Mouse (Mus musculus) intestine, embryonic 14.5 days (tissue): ENCODE results near the gene Cstf3. TPM values are rescaled to one million over a fixed set of nuclear protein-coding genes. Genes with fewer than 3 reads are reported as not detected.

ENCODE experiments used
- ATAC-seq: fragments of 200-750 bp; cut with Nextera tagmentation; replicated peaks from 2 replicates; pipeline ENCODE4 v1.8.0; 2017; ENCODE audit warnings: low read depth, moderate number of reproducible peaks, moderate TSS enrichment, moderate library complexity; ENCODE audit not compliant: low FRiP score, low TSS enrichment
- DNase-seq: peaks from one replicate; pipeline ENCODE4 v3.0.0-alpha.2; 2018; ENCODE audit warnings: low spot score
- H3K27ac ChIP-seq: fragments of 300-500 bp; sonication (generic); 2 replicates; pipeline ENCODE4 v1.5.1; 2014; ENCODE audit warnings: low read depth, mild to moderate bottlenecking, control low read depth
- H3K27me3 ChIP-seq: fragments of 300-500 bp; sonication (generic); replicated peaks from 2 replicates; pipeline ENCODE4 v1.6.1; 2014; ENCODE audit warnings: low read length, control low read depth; ENCODE audit not compliant: control insufficient read depth, insufficient read depth
- H3K36me3 ChIP-seq: fragments of 300-500 bp; sonication (generic); 2 replicates; pipeline ENCODE4 v1.6.1; 2014; ENCODE audit warnings: low read length, control low read depth; ENCODE audit not compliant: control insufficient read depth, insufficient read depth
- H3K4me1 ChIP-seq: fragments of 300-500 bp; sonication (generic); replicated peaks from 2 replicates; pipeline ENCODE4 v1.6.1; 2014; ENCODE audit warnings: low read length, control low read depth, mixed read lengths; ENCODE audit not compliant: control insufficient read depth, insufficient read depth
- H3K4me2 ChIP-seq: fragments of 300-500 bp; sonication (generic); 2 replicates; pipeline ENCODE4 v1.6.1; 2014; ENCODE audit warnings: low read length
- H3K4me3 ChIP-seq: fragments of 300-500 bp; sonication (generic); 2 replicates; pipeline ENCODE4 v1.5.1; 2014; ENCODE audit warnings: low read depth, low read length, control low read depth, mixed read lengths
- H3K9ac ChIP-seq: fragments of 300-500 bp; sonication (generic); 2 replicates; pipeline ENCODE4 v1.6.1; 2014; ENCODE audit warnings: mild to moderate bottlenecking, low read length
- H3K9me3 ChIP-seq: fragments of 300-500 bp; sonication (generic); 2 replicates; pipeline ENCODE4 v1.6.1; 2016; ENCODE audit warnings: low read length, control low read depth; ENCODE audit not compliant: control insufficient read depth
- WGBS: fragments of 180-500 bp; shearing (Covaris S2); extraction: QIAGEN DNeasy Blood & Tissue Kit; methylation state at CpG from one replicate; pipeline ENCODE4 v1.1.7; 2014; 5-methylcytosine and 5-hydroxymethylcytosine counted together
- polyA plus RNA-seq: library from polyadenylated mRNA; unstranded; fragments of >200 nt; fragmentation: Nextera tagmentation; extraction: Ambion mirVana; gene quantifications from 2 replicates; pipeline ENCODE4 v1.2.1, GENCODE M21; 2014

The Cstf3 gene
- polyA plus RNA-seq, 1 experiment from 2014 or later: 58.5 TPM

DNA sequence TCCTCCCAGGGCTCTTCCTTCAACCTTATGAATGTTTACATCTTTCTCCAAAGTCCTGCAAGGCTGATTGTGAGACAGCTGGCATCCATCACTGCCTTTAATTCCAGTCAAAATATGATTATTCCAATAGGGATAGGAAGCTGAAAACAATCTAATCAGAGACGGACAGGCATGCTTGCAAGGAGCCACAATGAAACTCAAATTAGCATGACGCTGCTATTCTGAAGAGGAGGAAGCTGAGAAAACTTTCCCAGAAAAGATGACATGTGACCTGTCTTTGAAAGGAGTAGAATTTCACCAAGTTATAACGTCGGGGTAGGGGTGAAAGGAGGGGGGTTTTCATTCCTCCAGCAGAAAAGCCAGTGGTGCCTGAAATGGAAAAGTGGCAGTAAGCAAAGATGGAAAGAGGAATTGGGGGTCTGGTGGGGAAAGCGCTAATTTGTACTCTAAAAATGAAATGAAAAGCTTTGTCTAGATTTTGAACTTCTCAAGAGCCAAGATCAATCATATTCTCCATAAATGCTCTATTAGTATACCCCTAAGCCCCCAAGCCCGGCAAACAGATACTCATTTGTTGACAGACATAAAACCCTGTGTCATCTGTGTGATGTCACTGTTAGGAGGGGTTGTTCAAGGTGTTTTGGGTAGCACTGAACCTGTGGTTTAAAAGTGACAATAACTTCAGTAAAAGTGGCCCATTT, 120.5 kb downstream of the Cstf3 start:
- H3K9me3 ChIP-seq: no peaks in the 10 kb centered on the region
- no peak overlapping the region; the same call in 1 of the 2 replicates for H3K9ac ChIP-seq
- H3K4me2 ChIP-seq: peak overlapping the region; percentile 77
- H3K36me3 ChIP-seq: no peaks in the 10 kb centered on the region
- 33% methylated on average over 6 of the region's 6 CpGs for WGBS
- H3K27ac ChIP-seq: no peak overlapping the region; the same call in 1 of the 2 replicates
- DNase-seq: no peak
- H3K4me1 ChIP-seq: peaks cover 18% of the 10 kb centered on the region
- no peaks in the 10 kb centered on the region for H3K27me3 ChIP-seq
- peak overlapping the region; percentile 83 for H3K4me3 ChIP-seq
- no peak for ATAC-seq

DNA sequence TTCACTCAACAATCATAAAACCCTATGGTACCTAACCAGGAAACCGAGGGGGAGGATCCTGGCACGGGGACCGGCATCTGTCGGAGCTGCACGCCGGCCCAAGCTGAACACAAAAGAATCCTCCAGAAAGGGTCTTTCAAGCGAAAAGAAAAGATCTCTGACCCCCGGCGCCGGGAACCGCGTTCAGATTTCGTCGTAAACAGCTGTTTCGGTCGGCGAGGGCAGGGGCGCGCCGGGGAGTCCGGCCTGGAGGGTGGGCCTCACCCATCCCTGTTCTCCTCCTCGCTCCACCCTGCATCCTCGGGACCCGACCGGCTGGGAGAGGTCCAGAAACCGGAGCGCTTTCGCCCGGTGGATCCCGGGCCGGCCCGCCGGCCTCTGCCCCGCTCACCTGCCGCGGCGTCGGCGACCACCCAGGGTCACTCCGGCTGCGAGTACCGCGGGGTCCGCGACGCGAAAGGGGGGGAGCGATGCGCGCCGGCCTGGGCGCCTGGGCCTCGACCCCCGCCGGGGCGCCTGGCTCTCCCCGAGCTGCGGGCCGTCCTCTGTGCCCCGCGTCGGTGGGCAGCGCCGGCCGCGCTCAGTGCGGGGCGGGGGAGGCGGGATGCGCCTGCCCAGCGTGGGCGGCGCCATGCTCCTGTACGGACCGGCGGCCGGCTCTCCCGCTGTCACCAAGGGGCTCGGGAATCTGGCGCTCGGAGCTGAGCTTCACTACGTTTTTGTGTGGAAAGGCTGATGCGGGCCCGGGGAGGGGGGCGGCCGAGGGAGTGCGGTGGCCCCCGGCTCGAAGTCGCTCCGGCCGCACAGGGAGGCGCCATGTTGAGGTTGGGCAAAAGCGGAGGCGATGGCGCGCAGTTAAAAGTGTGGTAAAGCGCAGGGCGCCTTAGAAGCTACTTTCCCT, 121.5 kb downstream of the Cstf3 start, which contains the start of gene Tcp11l1:
TSS of gene Tcp11l1 (minus strand) at position 585 of the 901 bp plus-strand sequence.
- Histone ChIP-seq H3K9me3 (no peaks in the 10 kb centered on the region), H3K4me2 (peak within 1 kb of the TSS; percentile 77), H3K27me3 (no peaks in the 10 kb centered on the region), H3K9ac (peak within 1 kb of the TSS; percentile 72), H3K4me1 (peaks cover 10% of the 10 kb centered on the region; the same call in 1 of the 2 replicates), H3K4me3 (peak within 1 kb of the TSS; percentile 83), H3K27ac (peak within 1 kb of the TSS; percentile 73), H3K36me3 (no peaks in the 10 kb centered on the region)
- ATAC-seq (peak; percentile 90), DNase-seq (peak; percentile 88)
- WGBS: under 1% methylated on average over 87 of the region's 99 CpGs

GRCm38 (mm10) chr2:104712486-104712809, 122.1 kb downstream of the Cstf3 start:
- WGBS: 3% methylated on average over 7 of the region's 7 CpGs
- DNase-seq: no peak
- Histone ChIP-seq H3K4me1 (peaks cover 10% of the 10 kb centered on the region; the same call in 1 of the 2 replicates), H3K9ac (peak overlapping the region; percentile 72), H3K9me3 (no peaks in the 10 kb centered on the region), H3K4me2 (peak overlapping the region; percentile 77), H3K27me3 (no peaks in the 10 kb centered on the region), H3K36me3 (no peaks in the 10 kb centered on the region), H3K4me3 (peak overlapping the region; percentile 83), H3K27ac (peak overlapping the region; percentile 73)
- peak; percentile 25; the same call in 1 of the 2 replicates for ATAC-seq

GRCm38 (mm10) chr2:104714254-104714691, 124.0 kb downstream of the Cstf3 start:
- Histone ChIP-seq H3K9ac (no peak overlapping the region), H3K27me3 (no peaks in the 10 kb centered on the region), H3K9me3 (no peaks in the 10 kb centered on the region), H3K36me3 (no peaks in the 10 kb centered on the region), H3K4me1 (peaks cover 10% of the 10 kb centered on the region; the same call in 1 of the 2 replicates), H3K4me2 (no peak overlapping the region), H3K4me3 (no peak overlapping the region), H3K27ac (no peak overlapping the region)
- DNase-seq (no peak), ATAC-seq (no peak)
- 48% methylated on average over 15 of the region's 15 CpGs for WGBS

Other genes with a start within 250 kb of the Cstf3 start
- gene D430041D05Rik, start 179.5 kb upstream of the Cstf3 start, polyA plus RNA-seq: 0.35 and 0.39 TPM in 2 replicates
- gene Hipk3, start 96.1 kb upstream of the Cstf3 start, polyA plus RNA-seq: 22.5 and 22.8 TPM in 2 replicates
- 52.6 and 55.7 TPM in 2 replicates for gene Tcp11l1, start 121.6 kb downstream of the Cstf3 start, polyA plus RNA-seq
- gene Pin1rt1, start 125.9 kb downstream of the Cstf3 start, polyA plus RNA-seq: 0.15 and 0.20 TPM in 2 replicates
- gene Depdc7, start 152.4 kb downstream of the Cstf3 start, polyA plus RNA-seq: 17.8 and 19.5 TPM in 2 replicates
- gene Qser1, start 226.2 kb downstream of the Cstf3 start, polyA plus RNA-seq: 15.8 and 16.5 TPM in 2 replicates